Comparison of ENCODE assay signal across 13 mouse cellular contexts in the genomic region with DNA sequence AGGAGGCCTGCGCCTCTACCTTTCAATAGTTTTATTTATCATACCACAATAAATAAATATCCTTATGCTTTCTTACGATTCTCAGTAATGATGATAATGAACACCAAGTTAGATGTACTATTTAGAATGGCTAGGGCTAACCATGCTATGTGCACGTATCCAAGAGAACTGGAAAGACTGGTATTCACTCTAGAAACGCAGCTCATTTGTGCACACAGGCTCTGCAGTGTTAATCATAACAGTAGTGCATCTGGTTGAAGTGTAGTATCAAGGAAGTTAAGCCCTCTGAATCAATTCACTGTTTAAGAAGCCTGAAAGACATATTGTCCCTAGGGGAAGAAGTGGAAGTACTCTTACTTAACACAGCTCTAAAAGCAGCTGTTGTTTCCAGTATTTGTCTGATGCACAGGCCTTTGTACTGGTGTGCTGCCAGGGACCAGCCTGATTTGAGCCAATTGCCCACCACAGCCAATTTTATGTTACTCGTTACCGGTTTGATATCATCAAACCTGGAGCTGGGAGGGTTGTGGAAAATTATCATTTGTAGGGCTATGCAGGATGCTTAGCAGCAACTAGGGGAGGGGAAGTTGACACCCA.
DNase-seq lines count a peak whose midpoint lies in the region; ATAC-seq and TF ChIP-seq lines count a peak whose summit lies in the region.
"Had no signal": no experiment of that assay in that cellular context is flagged by ENCODE, and none has a peak within 500 bp of the region (broad histone marks: within the 10 kb centered on the region; RNA-seq: fewer than 3 reads in every experiment).

No protein-coding gene starts in this region.

- no peak overlapping the region for H3K4me3 ChIP-seq in embryonic facial prominence, embryonic 14.5 days (ENCODE audit: low read depth, low read length)
- no peak overlapping the region for H3K4me3 ChIP-seq in embryonic facial prominence, embryonic 10.5 days
- H3K4me3 ChIP-seq in hindbrain, postnatal 0 days (ENCODE audit: low read length): no peak overlapping the region
- H3K4me3 ChIP-seq in hindbrain, embryonic 13.5 days: no peak overlapping the region
- H3K4me3 ChIP-seq in lung, adult 2 months (replicated peaks; ENCODE audit: extremely low read depth, low read depth, low read length): no peak overlapping the region
- H3K4me3 ChIP-seq: hindbrain, embryonic 12.5 days; left cerebral cortex, adult 2 months; myocyte had no signal

- H3K4me1 ChIP-seq in embryonic facial prominence, embryonic 14.5 days (ENCODE audit: control insufficient read depth, insufficient read depth, low read length): peaks cover 9% of the 10 kb centered on the region; the same call in 1 of the 2 replicates
- H3K4me1 ChIP-seq in embryonic facial prominence, embryonic 10.5 days: peaks cover 4% of the 10 kb centered on the region
- peaks cover 3% of the 10 kb centered on the region; the same call in 1 of the 2 replicates for H3K4me1 ChIP-seq in hindbrain, postnatal 0 days (ENCODE audit: insufficient read depth, low read length)
- peaks cover 5% of the 10 kb centered on the region; the same call in 1 of the 2 replicates for H3K4me1 ChIP-seq in hindbrain, embryonic 13.5 days (replicated peaks)
- no peaks in the 10 kb centered on the region for H3K4me1 ChIP-seq in lung, adult 2 months (ENCODE audit: control insufficient read depth, insufficient read depth, low read length)

- no peak overlapping the region for H3K27ac ChIP-seq in embryonic facial prominence, embryonic 14.5 days (replicated peaks; ENCODE audit: low read depth, low read length)
- H3K27ac ChIP-seq in embryonic facial prominence, embryonic 10.5 days (replicated peaks): no peak overlapping the region
- no peak overlapping the region for H3K27ac ChIP-seq in hindbrain, postnatal 0 days
- H3K27ac ChIP-seq in hindbrain, embryonic 13.5 days: no peak overlapping the region
- H3K27ac ChIP-seq: hindbrain, embryonic 12.5 days; left cerebral cortex, adult 2 months had no signal

- TF ChIP-seq CTCF in hindbrain, postnatal 0 days (IDR thresholded peaks at IDR 0.05; ENCODE audit: low read depth): no peak
- TF ChIP-seq CTCF in lung, adult 2 months (IDR thresholded peaks at IDR 0.05; ENCODE audit: insufficient read depth, low read length): no peak

- H3K27me3 ChIP-seq in embryonic facial prominence, embryonic 14.5 days (replicated peaks; ENCODE audit: control insufficient read depth, insufficient read depth, low read length): no peaks in the 10 kb centered on the region
- no peaks in the 10 kb centered on the region for H3K27me3 ChIP-seq in embryonic facial prominence, embryonic 10.5 days (replicated peaks; ENCODE audit: low read depth, poor library complexity, severe bottlenecking)
- H3K27me3 ChIP-seq in hindbrain, postnatal 0 days (ENCODE audit: insufficient read depth, low read length): no peaks in the 10 kb centered on the region
- H3K27me3 ChIP-seq in hindbrain, embryonic 13.5 days: no peaks in the 10 kb centered on the region
- H3K27me3 ChIP-seq: hindbrain, embryonic 12.5 days had no signal

- DNase-seq in embryonic facial prominence, embryonic 14.5 days (ENCODE audit: low spot score): peak; percentile 64
- DNase-seq in embryonic facial prominence, embryonic 10.5 days (ENCODE audit: low spot score): no peak
- no peak for DNase-seq in hindbrain, postnatal 0 days (ENCODE audit: low spot score)
- peak; percentile 39 for DNase-seq in lung, postnatal 36 days
- no peak for DNase-seq in lung, adult 2 months
- peak; percentile 40 for DNase-seq in heart, postnatal 4 days
- DNase-seq in embryo, embryonic 10 days (ENCODE audit: low spot score): no peak
- DNase-seq: adrenal gland, postnatal 14 days; thymus, postnatal 25 days had no signal

- no peaks in the 10 kb centered on the region for H3K36me3 ChIP-seq in embryonic facial prominence, embryonic 14.5 days (ENCODE audit: control insufficient read depth, insufficient read depth, low read length)
- H3K36me3 ChIP-seq in embryonic facial prominence, embryonic 10.5 days (replicated peaks): no peaks in the 10 kb centered on the region
- no peaks in the 10 kb centered on the region for H3K36me3 ChIP-seq in hindbrain, postnatal 0 days (ENCODE audit: insufficient read depth, low read length)
- H3K36me3 ChIP-seq in hindbrain, embryonic 13.5 days: no peaks in the 10 kb centered on the region
- H3K36me3 ChIP-seq: hindbrain, embryonic 12.5 days had no signal

- no peak overlapping the region for H3K9ac ChIP-seq in embryonic facial prominence, embryonic 14.5 days (ENCODE audit: low read depth, low read length)
- no peak overlapping the region for H3K9ac ChIP-seq in hindbrain, postnatal 0 days (replicated peaks; ENCODE audit: low read length)
- H3K9ac ChIP-seq in hindbrain, embryonic 13.5 days: no peak overlapping the region
- H3K9ac ChIP-seq: hindbrain, embryonic 12.5 days had no signal

- H3K9me3 ChIP-seq in embryonic facial prominence, embryonic 14.5 days (ENCODE audit: control insufficient read depth, low read length): no peaks in the 10 kb centered on the region
- H3K9me3 ChIP-seq in embryonic facial prominence, embryonic 10.5 days: no peaks in the 10 kb centered on the region
- H3K9me3 ChIP-seq in hindbrain, postnatal 0 days (ENCODE audit: low read length): no peaks in the 10 kb centered on the region
- H3K9me3 ChIP-seq in hindbrain, embryonic 13.5 days: no peaks in the 10 kb centered on the region
- H3K9me3 ChIP-seq: hindbrain, embryonic 12.5 days had no signal

- peak; percentile 41; the same call in 1 of the 2 replicates for ATAC-seq in embryonic facial prominence, embryonic 14.5 days (ENCODE audit: low read depth)
- ATAC-seq in hindbrain, postnatal 0 days: 0 out of 2 replicates have a peak, but pooled peaks have one; percentile 18
- ATAC-seq in hindbrain, embryonic 13.5 days (ENCODE audit: low FRiP score): no peak

- H3K4me2 ChIP-seq in embryonic facial prominence, embryonic 14.5 days (ENCODE audit: low read depth, low read length): no peak overlapping the region
- H3K4me2 ChIP-seq in hindbrain, postnatal 0 days (ENCODE audit: low read depth, low read length): no peak overlapping the region
- H3K4me2 ChIP-seq in hindbrain, embryonic 13.5 days: no peak overlapping the region
- H3K4me2 ChIP-seq: hindbrain, embryonic 12.5 days had no signal

- no peak for TF ChIP-seq POLR2A in lung, adult 2 months (IDR thresholded peaks at IDR 0.05; ENCODE audit: borderline replicate concordance, extremely low read depth, low read depth, low read length)

- 53% methylated on average over 6 of the region's 6 CpGs for WGBS in embryonic facial prominence, embryonic 14.5 days
- 64% methylated on average over 6 of the region's 6 CpGs for WGBS in embryonic facial prominence, embryonic 10.5 days
- 64% methylated on average over 6 of the region's 6 CpGs for WGBS in hindbrain, postnatal 0 days
- 84% methylated on average over 6 of the region's 6 CpGs for WGBS in hindbrain, embryonic 13.5 days
- 61% methylated on average over 6 of the region's 6 CpGs for WGBS in lung, adult 2 months

Comparison
In these comparisons a context has a peak if more than half of its experiments do, and no peak if none do; other contexts are left out.
1. DNase-seq: peak in embryonic facial prominence, embryonic 14.5 days (single experiment), lung, postnatal 36 days (single experiment) and heart, postnatal 4 days (single experiment); none in embryonic facial prominence, embryonic 10.5 days (single experiment), hindbrain, postnatal 0 days (single experiment), lung, adult 2 months (single experiment) and embryo, embryonic 10 days (single experiment).